Mouse (Mus musculus) MEL (cell line): ENCODE measurements around the gene Grin3b.

ENCODE experiments used
- CTCF ChIP-seq, 3 experiments: IDR thresholded peaks in 2 of 3; conservative IDR thresholded peaks in 1 of 3; 2 replicates each; pipeline ENCODE4 v1.5.1; 2011 to 2012; ENCODE audit warnings: low read length in 3 of 3, low read depth in 2 of 3, mild to moderate bottlenecking in 2 of 3, improper control_type of control experiment in 1 of 3, inconsistent platforms in 1 of 3, mixed read lengths in 1 of 3, moderate library complexity in 1 of 3; ENCODE audit not compliant: control insufficient read depth in 1 of 3, insufficient read depth in 1 of 3, poor library complexity in 1 of 3, severe bottlenecking in 1 of 3
- GATA1 ChIP-seq: IDR thresholded peaks from 2 replicates; pipeline ENCODE4 v1.6.1; 2011; ENCODE audit warnings: low read depth, low read length, improper control_type of control experiment
- HCFC1 ChIP-seq: IDR thresholded peaks from 2 replicates; pipeline ENCODE4 v1.6.1; 2012; ENCODE audit warnings: low read depth, mild to moderate bottlenecking, inconsistent platforms, low read length, improper control_type of control experiment, moderate library complexity
- POLR2AphosphoS5 ChIP-seq: IDR thresholded peaks from 2 replicates; pipeline ENCODE4 v1.6.1; 2012; ENCODE audit warnings: low read depth, borderline replicate concordance, mild to moderate bottlenecking, inconsistent platforms, low read length, moderate library complexity, mixed read lengths
- RAD21 ChIP-seq: IDR thresholded peaks from 2 replicates; pipeline ENCODE4 v1.6.1; 2011; ENCODE audit warnings: mild to moderate bottlenecking, low read depth, low read length, improper control_type of control experiment
- USF2 ChIP-seq, 2 experiments: IDR thresholded peaks; 2 replicates each; pipeline ENCODE4 v1.6.1; 2011 to 2012; ENCODE audit warnings: improper control_type of control experiment in 2 of 2, low read length in 2 of 2, borderline replicate concordance in 1 of 2, inconsistent platforms in 1 of 2, low read depth in 1 of 2, mild to moderate bottlenecking in 1 of 2; ENCODE audit not compliant: insufficient read depth in 1 of 2

DNA sequence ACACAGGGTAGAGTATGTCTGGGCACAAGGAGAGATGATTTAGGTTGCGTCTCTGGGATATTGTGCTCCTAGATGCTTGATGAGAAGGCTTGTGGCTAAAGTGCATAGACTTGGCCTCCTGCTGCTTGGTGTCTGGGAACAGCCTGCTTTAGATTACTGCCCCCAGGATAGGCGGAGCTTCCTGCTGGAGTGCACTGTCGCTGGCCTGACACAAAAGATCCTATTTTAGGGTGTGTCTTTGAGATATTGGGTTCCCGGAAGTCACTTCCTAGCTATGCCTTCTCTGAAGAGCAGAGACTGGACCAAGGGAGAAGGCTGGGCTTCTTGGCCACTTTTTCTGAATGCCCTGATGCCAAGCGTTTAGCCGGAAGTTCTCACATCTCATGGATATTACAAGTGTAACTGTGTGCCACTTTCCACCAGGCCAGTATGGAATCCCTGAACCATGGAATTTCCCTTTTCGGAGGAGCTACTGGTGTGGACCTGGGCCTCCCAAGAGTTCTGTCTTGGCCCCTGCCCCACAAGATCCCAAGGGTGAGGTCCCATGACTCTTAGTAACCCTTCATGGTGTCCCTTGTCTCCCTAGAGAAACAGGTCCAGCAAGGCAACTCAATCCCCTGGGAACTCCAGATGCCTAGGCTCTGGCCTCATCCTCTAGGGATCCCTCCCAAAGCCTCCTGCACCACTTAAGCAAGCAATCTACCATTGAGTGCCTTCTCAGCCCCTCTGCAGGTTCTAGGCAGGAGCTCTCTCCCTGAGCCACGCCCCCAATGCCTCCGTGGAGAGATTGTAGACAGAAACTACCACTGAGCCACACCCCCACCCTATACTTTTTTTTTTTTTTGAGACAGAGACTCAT, 33.1 kb downstream of the Grin3b start:
- TF ChIP-seq USF2 (IDR thresholded peaks at IDR 0.05; ENCODE audit: borderline replicate concordance in 1 of 2, insufficient read depth in 1 of 2, low read depth in 1 of 2, low read length in 2 of 2) (no peak), HCFC1 (no peak), RAD21 (no peak), POLR2AphosphoS5 (no peak), CTCF (IDR thresholded peaks at IDR 0.05 in 2 of 3, conservative IDR thresholded peaks at IDR 0.05 in 1 of 3; ENCODE audit: control insufficient read depth in 1 of 3, insufficient read depth in 1 of 3, low read depth in 2 of 3, low read length in 3 of 3, poor library complexity in 1 of 3, severe bottlenecking in 1 of 3) (no peak), GATA1 (no peak)
